Mouse (Mus musculus) megakaryocyte, embryonic 14.5 days (primary cell): ENCODE results near the gene Agk.

Source experiments
- FLI1 ChIP-seq: IDR thresholded peaks from 2 replicates; pipeline ENCODE4 v1.6.1; 2012; ENCODE audit warnings: low read length, inconsistent platforms, mixed read lengths
- GATA1 ChIP-seq: IDR thresholded peaks from 3 replicates; pipeline ENCODE4 v1.6.1; 2012; ENCODE audit warnings: mixed read lengths, low read length, inconsistent platforms, borderline replicate concordance

GRCm38 (mm10) chr6:40353360-40353759 lies 28.4 kb downstream of the Agk start:
- no peak for TF ChIP-seq GATA1
- no peak for TF ChIP-seq FLI1
